Mouse (Mus musculus) adrenal gland (tissue): ENCODE measurements around the gene Ppfia2.

Source experiments
- intact Hi-C: fragments of 180-260 bp; cut with DNase I; formaldehyde crosslinking; loops from one replicate; pipeline ENCODE4 v1.15.1; 2025

Ppfia2 gene

DNA sequence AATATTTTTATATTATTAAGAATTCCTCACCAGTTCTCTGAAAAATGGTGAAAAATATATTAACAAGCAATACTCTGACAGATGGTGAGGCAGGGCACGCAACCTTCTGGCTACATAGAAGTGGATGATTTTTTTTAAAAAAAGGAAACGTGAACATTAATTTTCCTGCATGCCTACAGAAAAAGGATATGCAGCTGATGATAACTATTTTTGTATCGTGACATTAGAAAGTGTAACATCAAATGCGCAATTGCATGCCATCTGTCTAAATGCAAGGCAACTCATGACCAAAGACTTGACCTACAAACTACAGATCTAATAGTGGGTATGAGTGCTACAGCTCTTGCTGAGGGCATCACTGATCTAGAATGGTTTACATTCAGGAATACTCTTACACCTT is 182.1 kb downstream of the Ppfia2 start:
- intact Hi-C loops: no loop called here

DNA sequence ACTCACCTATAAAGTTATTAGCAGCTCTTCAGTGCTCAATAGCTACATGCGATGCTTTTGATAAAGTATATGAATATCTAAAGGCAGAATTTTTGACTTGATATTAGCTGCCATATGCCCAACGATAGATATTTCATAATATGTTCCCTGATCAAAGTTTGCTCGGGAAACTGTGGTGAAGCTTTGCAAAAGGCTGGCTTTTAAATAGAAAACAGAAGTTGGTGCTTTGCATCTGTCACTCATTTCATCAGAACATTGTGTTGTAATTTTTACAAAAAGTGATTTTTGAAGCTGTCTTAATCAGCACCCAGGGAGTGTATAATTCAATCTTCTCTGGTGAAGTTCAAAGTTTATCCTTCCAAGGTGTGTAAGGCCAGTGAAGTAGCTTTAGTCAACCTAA is 195.1 kb downstream of the Ppfia2 start:
- intact Hi-C loops: no loop called here

- intact Hi-C loops: no loop called here
Measured at GRCm38 (mm10) chr10:106670170-106670569, 200.0 kb downstream of the Ppfia2 start.

DNA sequence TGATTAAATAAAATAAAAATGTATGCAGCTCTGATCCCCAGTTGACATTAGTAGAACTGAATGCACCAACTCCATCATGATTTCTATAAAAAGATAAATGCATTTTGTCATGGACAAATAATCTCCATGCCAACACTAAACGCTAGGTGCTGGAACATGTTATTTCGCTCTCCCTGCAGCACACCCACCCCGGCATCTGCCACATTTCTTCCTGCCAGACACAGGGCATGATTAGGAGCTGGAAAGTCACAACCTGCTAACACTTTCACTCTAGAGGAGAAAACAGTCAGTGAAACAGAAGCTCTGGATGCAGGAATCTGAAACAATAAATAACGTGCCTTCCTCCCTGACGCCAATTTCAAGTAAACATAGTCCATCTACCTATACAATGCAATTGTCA is 211.3 kb downstream of the Ppfia2 start:
- intact Hi-C loops: no loop called here

DNA sequence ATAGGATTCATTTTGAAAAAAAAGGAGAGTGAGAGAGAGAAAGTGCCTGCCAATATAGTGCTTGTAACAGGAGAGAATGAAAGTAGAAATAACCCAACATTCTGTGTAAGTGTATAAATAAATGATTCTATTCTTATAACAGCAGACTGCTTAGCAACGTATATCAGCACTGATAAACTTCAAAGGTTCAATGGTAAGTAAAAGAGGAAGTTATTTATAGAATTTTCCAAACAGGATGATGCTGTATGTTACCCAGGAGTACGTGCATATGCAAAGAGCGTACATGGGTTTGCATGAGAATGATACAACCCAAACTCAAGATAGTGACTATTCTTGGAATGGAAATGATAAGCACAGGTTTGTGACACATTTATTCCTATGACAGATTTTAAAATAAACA is 215.4 kb downstream of the Ppfia2 start:
- intact Hi-C loops: no loop called here

- intact Hi-C loops: no loop called here
Measured at GRCm38 (mm10) chr10:106719936-106720335, 249.8 kb downstream of the Ppfia2 start.

GRCm38 (mm10) chr10:106732265-106732664 is 262.1 kb downstream of the Ppfia2 start:
- intact Hi-C loops: no loop called here

- intact Hi-C loops: no loop called here
Measured at GRCm38 (mm10) chr10:106736230-106737063, 266.3 kb downstream of the Ppfia2 start.

DNA sequence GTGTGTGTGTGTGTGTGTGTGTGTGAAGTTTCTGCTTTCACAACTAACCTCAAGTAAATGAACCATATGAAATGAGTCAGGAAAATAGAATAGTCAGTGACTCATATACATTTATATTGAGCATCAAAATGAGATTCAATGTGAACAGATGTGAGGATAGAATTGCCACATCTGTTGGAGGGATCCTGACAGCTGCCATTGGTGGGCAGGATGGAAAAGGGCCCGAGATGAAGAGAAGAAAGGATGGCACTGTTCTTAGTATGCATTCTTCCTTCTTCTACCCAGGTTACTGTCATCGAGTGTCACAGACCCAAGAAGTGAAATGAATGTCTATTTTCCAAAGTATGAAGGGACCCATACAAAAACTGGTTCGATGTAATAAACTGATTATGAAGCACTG is 268.1 kb downstream of the Ppfia2 start:
- intact Hi-C loops: no loop called here

- intact Hi-C loops: no loop called here
Measured at GRCm38 (mm10) chr10:106744966-106745365, 274.8 kb downstream of the Ppfia2 start.

- intact Hi-C loops: no loop called here
Measured at GRCm38 (mm10) chr10:106761061-106761460, 290.9 kb downstream of the Ppfia2 start.

- intact Hi-C loops: no loop called here
Measured at GRCm38 (mm10) chr10:106763785-106764184, 293.6 kb downstream of the Ppfia2 start.

GRCm38 (mm10) chr10:106775571-106775970 is 305.4 kb downstream of the Ppfia2 start:
- intact Hi-C loops: no loop called here

GRCm38 (mm10) chr10:106815447-106815846 is 345.3 kb downstream of the Ppfia2 start:
- intact Hi-C loops: no loop called here

- intact Hi-C loops: no loop called here
Measured at GRCm38 (mm10) chr10:106818381-106818780, 348.2 kb downstream of the Ppfia2 start.

GRCm38 (mm10) chr10:106824215-106824614 is 354.1 kb downstream of the Ppfia2 start:
- intact Hi-C loops: no loop called here

DNA sequence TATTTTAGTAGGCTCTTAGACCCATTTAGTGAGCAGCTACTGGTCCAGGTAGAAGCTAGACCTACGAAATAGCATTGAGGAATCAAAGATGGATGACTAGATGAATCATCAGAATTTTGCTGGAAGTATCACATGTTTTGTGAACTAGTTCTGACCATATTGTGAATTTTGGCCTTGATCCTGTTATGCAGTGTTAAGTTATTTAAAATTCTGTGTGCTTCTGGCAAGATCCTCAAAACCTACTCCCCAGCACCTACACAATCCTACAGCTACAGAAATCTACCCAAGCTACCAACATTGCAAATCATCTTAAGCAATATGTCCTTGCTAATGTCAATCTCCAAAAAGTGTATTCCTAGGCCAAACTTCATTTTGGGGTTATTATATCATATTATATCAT is 368.3 kb downstream of the Ppfia2 start:
- intact Hi-C loops: no loop called here

GRCm38 (mm10) chr10:106858106-106858505 is 388.0 kb downstream of the Ppfia2 start:
- intact Hi-C loops: no loop called here

DNA sequence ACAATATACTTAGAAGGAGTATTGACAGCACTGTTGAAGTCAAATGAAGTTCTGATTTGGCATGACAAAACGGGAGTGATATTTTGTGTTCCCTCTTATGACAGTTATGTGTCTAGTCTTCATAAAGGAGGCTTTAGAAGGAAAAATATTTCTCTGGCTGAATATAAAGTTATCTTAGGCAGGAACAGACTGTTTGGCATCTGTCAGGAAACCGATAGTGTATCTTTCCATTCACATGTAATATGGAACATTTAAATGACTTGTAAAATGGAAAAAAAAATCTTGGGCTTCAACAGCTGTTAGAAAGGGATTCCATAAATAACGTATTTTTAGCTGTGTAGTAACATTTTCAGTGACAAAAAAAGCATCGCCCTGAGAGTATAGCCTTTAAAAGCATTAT is 400.1 kb downstream of the Ppfia2 start:
- intact Hi-C loops: no loop called here

GRCm38 (mm10) chr10:106871847-106872246 is 401.7 kb downstream of the Ppfia2 start:
- intact Hi-C loops: no loop called here

DNA sequence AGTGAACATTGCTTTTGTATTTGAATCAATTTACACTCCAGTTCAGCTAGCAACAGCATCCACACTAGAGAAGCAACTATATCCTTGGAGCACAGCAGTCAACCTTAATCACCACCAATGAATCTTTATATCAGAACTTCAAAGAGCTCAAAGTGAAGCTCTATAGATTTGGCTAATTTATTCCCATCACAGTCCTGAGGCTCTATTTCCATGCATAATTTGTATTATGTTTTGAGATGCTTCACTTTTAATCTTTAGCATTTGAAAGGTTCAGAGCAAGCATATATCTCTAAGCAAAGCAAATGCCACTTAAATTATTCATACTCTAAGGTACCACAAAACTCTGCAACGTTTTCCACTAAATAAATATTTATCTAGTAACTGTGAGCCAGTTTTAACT is 402.6 kb downstream of the Ppfia2 start:
- intact Hi-C loops: no loop called here

DNA sequence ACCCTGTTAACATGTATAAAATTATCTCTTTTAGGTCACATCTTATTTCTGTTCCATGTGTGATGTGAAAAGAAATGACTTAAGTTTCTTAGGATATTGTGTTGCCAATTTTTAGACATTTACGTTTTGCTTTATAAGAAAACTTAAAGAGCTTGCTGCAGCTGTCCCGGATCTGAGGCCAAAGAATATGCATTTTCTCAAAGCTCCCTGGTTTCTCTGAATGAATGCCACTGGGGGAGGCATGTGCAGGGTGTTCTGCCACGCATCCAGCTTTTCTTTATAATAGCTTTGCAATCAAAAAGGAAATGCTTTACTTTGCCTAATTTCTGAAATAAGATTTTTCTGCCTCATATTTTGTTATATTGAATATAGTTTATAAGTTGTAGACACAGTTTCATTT is 411.2 kb downstream of the Ppfia2 start:
- intact Hi-C loops: no loop called here

DNA sequence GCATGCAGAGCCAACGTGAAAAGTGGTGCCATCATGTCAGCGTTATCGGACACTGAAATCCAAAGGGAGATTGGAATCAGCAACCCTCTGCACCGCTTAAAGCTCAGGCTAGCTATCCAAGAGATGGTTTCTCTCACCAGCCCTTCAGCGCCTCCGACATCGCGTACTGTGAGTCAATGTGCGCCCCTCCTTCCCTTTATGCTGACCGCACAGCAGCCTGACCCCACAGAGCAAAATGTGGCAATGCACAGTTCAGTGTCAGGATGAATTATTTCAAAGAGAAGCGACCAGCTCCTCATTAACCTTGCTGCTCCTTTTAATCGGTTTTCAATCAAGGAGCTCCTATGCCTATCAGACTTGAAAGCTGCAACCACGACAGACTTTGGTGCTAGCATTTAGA is 426.2 kb downstream of the Ppfia2 start:
- intact Hi-C loops: no loop called here
